Mouse (Mus musculus) hindbrain, embryonic 13.5 days (tissue): ENCODE data around the gene Nudc. TPM values are rescaled to one million over a fixed set of nuclear protein-coding genes. Genes with fewer than 3 reads are reported as not detected.

Experiments used
- microRNA-seq: library from miRNA; unstranded; fragments of <30 nt; microRNA quantifications from one replicate; pipeline ENCODE4, GENCODE M21; 2016
- polyA plus RNA-seq: library from polyadenylated mRNA; unstranded; fragments of >200 nt; fragmentation: Nextera tagmentation; extraction: Ambion mirVana; gene quantifications from 2 replicates; pipeline ENCODE4 v1.2.1, GENCODE M21; 2015

Gene Nudc
- polyA plus RNA-seq, 1 experiment from 2014 or later, result 265 TPM

Small RNA genes within 50 kb of the gene (microRNA-seq; reads per million reads assigned to microRNA genes)
- not detected for gene Gm23158

Other genes starting within 250 kb of the Nudc start
- gene Wdtc1, start 192.5 kb downstream of the Nudc start, polyA plus RNA-seq, result 18.4 and 21.3 TPM in 2 replicates
- 6.7 and 7.5 TPM in 2 replicates for gene Slc9a1, start 176.3 kb downstream of the Nudc start, polyA plus RNA-seq
- gene Tent5b, start 65.9 kb downstream of the Nudc start, polyA plus RNA-seq, result 0.13 and 0.30 TPM in 2 replicates
- gene Trnp1, start 47.4 kb downstream of the Nudc start, polyA plus RNA-seq, result 2.8 and 3.9 TPM in 2 replicates
- gene Kdf1, start 27.0 kb downstream of the Nudc start, polyA plus RNA-seq, result 0.30 and 0.39 TPM in 2 replicates
- gene Nr0b2, start 7.4 kb upstream of the Nudc start, polyA plus RNA-seq, result not detected in 2 replicates
- 6.7 and 8.3 TPM in 2 replicates for gene Gpatch3, start 28.7 kb upstream of the Nudc start, polyA plus RNA-seq
- 17.7 and 22.2 TPM in 2 replicates for gene Gpn2, start 38.4 kb upstream of the Nudc start, polyA plus RNA-seq
- gene Sfn, start 56.2 kb upstream of the Nudc start, polyA plus RNA-seq, result 2.8 and 4.1 TPM in 2 replicates
- gene Zdhhc18, start 104.2 kb upstream of the Nudc start, polyA plus RNA-seq, result 3.4 and 4.4 TPM in 2 replicates
- gene Pigv, start 126.7 kb upstream of the Nudc start, polyA plus RNA-seq, result 13.4 and 14.1 TPM in 2 replicates
- gene Arid1a, start 210.8 kb upstream of the Nudc start, polyA plus RNA-seq, result 35.6 and 37.4 TPM in 2 replicates